In the genomic region with DNA sequence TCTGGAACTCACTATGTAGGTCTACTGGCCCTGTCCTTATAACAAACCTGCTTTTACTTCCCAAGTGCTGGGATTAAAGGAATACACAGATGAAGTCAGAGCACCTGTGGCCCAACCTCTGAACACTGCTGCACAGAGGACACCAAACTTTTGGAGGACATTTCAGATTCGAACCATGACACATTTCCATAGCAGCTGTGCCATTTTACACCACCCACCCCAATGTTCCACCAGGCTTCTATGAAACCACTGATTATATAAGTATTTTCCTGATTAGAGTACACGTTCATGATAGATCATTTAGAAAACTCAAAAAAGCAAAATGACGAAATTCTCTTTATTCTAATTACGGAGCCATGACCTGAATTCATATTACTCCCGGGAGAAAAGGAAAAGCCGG, we compare ENCODE assay signal across 8 mouse cellular contexts. TPM values are rescaled to one million over a fixed set of nuclear protein-coding genes. Genes with fewer than 3 reads are reported as not detected.
A peak's percentile ranks its signal among the peaks of the same experiment; 100 is the strongest.
DNase-seq lines count a peak whose midpoint lies in the region; ATAC-seq and TF ChIP-seq lines count a peak whose summit lies in the region.

No protein-coding gene starts in this region.

- TF ChIP-seq EP300 in liver, postnatal 0 days (IDR thresholded peaks at IDR 0.05; ENCODE audit: low read depth), result no peak

- H3K36me3 ChIP-seq in hindbrain, embryonic 11.5 days (ENCODE audit: control insufficient read depth, insufficient read depth, low read length), result no peaks in the 10 kb centered on the region; the same call in 1 of the 2 replicates
- peaks cover 20% of the 10 kb centered on the region for H3K36me3 ChIP-seq in liver, postnatal 0 days (replicated peaks; ENCODE audit: insufficient read depth, low read length)

- H3K4me2 ChIP-seq in hindbrain, embryonic 11.5 days (replicated peaks; ENCODE audit: low read depth, low read length), result peak overlapping the region; percentile 51
- H3K4me2 ChIP-seq in liver, postnatal 0 days (ENCODE audit: low read depth, low read length), result peak overlapping the region; percentile 68

- H3K9me3 ChIP-seq in hindbrain, embryonic 11.5 days (ENCODE audit: control insufficient read depth, low read length), result no peaks in the 10 kb centered on the region
- no peaks in the 10 kb centered on the region for H3K9me3 ChIP-seq in liver, postnatal 0 days (ENCODE audit: low read length)

- H3K4me3 ChIP-seq in cortical plate, adult 2 months (ENCODE audit: insufficient read depth, low read length), result peak overlapping the region; percentile 24
- H3K4me3 ChIP-seq in hindbrain, embryonic 11.5 days (ENCODE audit: low read depth, low read length), result peak overlapping the region; percentile 75; the same call in 1 of the 2 replicates
- peak overlapping the region; percentile 94 for H3K4me3 ChIP-seq in liver, postnatal 0 days (ENCODE audit: low read depth, low read length)

- no peaks in the 10 kb centered on the region for H3K27me3 ChIP-seq in hindbrain, embryonic 11.5 days (ENCODE audit: control insufficient read depth, insufficient read depth, low read length)
- no peaks in the 10 kb centered on the region for H3K27me3 ChIP-seq in liver, postnatal 0 days (ENCODE audit: insufficient read depth, low read length)

- H3K9ac ChIP-seq in hindbrain, embryonic 11.5 days (ENCODE audit: low read depth, low read length), result peak overlapping the region; percentile 56; the same call in 1 of the 2 replicates
- H3K9ac ChIP-seq in liver, postnatal 0 days (replicated peaks), result peak overlapping the region; percentile 96

- no peak for TF ChIP-seq CTCF in cortical plate, adult 2 months (IDR thresholded peaks at IDR 0.05; ENCODE audit: extremely low read depth, insufficient read depth, low read length)
- TF ChIP-seq CTCF in liver, postnatal 0 days (IDR thresholded peaks at IDR 0.05; ENCODE audit: low read depth), result no peak

- ATAC-seq in hindbrain, embryonic 11.5 days (ENCODE audit: low FRiP score), result no peak
- no peak for ATAC-seq in liver, postnatal 0 days

- intact Hi-C loops in left cerebral cortex, postnatal 10 days (cut with DNase I), result no loop called here

- H3K27ac ChIP-seq in cortical plate, adult 2 months (ENCODE audit: insufficient read depth, low read length), result peak overlapping the region; percentile 91
- no peak overlapping the region for H3K27ac ChIP-seq in hindbrain, embryonic 11.5 days (ENCODE audit: low read depth, low read length)
- H3K27ac ChIP-seq in liver, postnatal 0 days (ENCODE audit: low read depth), result peak overlapping the region; percentile 91

- 71% methylated on average over 6 of the region's 6 CpGs for WGBS in hindbrain, embryonic 11.5 days
- 23% methylated on average over 6 of the region's 6 CpGs for WGBS in liver, postnatal 0 days (ENCODE audit: insufficient replicate concordance)

- TF ChIP-seq POLR2A in cortical plate, adult 2 months (IDR thresholded peaks at IDR 0.05; ENCODE audit: extremely low read depth, insufficient read depth, low read length), result no peak

- H3K4me1 ChIP-seq in cortical plate, adult 2 months (ENCODE audit: control insufficient read depth, insufficient read depth, low read length), result no peaks in the 10 kb centered on the region
- H3K4me1 ChIP-seq in hindbrain, embryonic 11.5 days (replicated peaks; ENCODE audit: control insufficient read depth, insufficient read depth, low read length), result peaks cover 3% of the 10 kb centered on the region
- peaks cover 22% of the 10 kb centered on the region for H3K4me1 ChIP-seq in liver, postnatal 0 days (ENCODE audit: insufficient read depth)

- DNase-seq in left cerebral cortex, adult 11 months (ENCODE audit: low spot score), result peak; percentile 56
- no peak for DNase-seq in left cerebral cortex, postnatal 10 days (ENCODE audit: extremely low spot score in 1 of 2, low spot score in 2 of 2)
- DNase-seq in hindbrain, embryonic 11.5 days (ENCODE audit: low spot score), result no peak
- DNase-seq in liver, postnatal 0 days, result no peak
- DNase-seq in adrenal gland, postnatal 10 days, result no peak
- DNase-seq in testis, postnatal 10 days (ENCODE audit: low spot score), result no peak
- no peak for DNase-seq in gastrocnemius, postnatal 25 days

RNA-seq across cellular contexts. Expression of a gene that starts 0.6 kb away (rescaled TPM):
- total RNA-seq in left cerebral cortex, postnatal 10 days (2021), result 1 to 10 TPM; 6.1 to 7.6 TPM
- polyA plus RNA-seq in cortical plate, adult 2 months (2012; rRNA removed), result 7.1 and 7.6 TPM in 2 replicates
- 324 and 338 TPM in 2 replicates for polyA plus RNA-seq in hindbrain, embryonic 11.5 days (2014; fragmentation: Nextera tagmentation; extraction: Ambion mirVana)
- 135 and 145 TPM in 2 replicates for polyA plus RNA-seq in liver, postnatal 0 days (2015; fragmentation: Nextera tagmentation; extraction: Ambion mirVana)
- 10 to 100 TPM; 38.0 to 54.0 TPM for total RNA-seq in adrenal gland, postnatal 10 days (2021)
- total RNA-seq in gastrocnemius, postnatal 25 days (2021), result 1 to 10 TPM; 3.2 to 6.5 TPM

RNA-seq across cellular contexts. Expression of a gene that starts 18.2 kb away (rescaled TPM):
- total RNA-seq in left cerebral cortex, postnatal 10 days (2021), result 10 to 100 TPM; 27.3 to 29.3 TPM
- polyA plus RNA-seq in cortical plate, adult 2 months (2012; rRNA removed), result 57.8 and 60.0 TPM in 2 replicates
- polyA plus RNA-seq in hindbrain, embryonic 11.5 days (2014; fragmentation: Nextera tagmentation; extraction: Ambion mirVana), result 25.2 and 28.8 TPM in 2 replicates
- 13.8 and 14.2 TPM in 2 replicates for polyA plus RNA-seq in liver, postnatal 0 days (2015; fragmentation: Nextera tagmentation; extraction: Ambion mirVana)
- total RNA-seq in adrenal gland, postnatal 10 days (2021), result 10 to 100 TPM; 30.4 to 34.6 TPM
- total RNA-seq in gastrocnemius, postnatal 25 days (2021), result 10 to 100 TPM in 1 of 2 experiments, 1 to 10 TPM in 1; 9.5 to 12.0 TPM

RNA-seq across cellular contexts. Expression of a gene that starts 45.4 kb away (rescaled TPM):
- 100 to 1,000 TPM; 354 to 401 TPM for total RNA-seq in left cerebral cortex, postnatal 10 days (2021)
- 16.9 and 18.9 TPM in 2 replicates for polyA plus RNA-seq in cortical plate, adult 2 months (2012; rRNA removed)
- 86.1 and 90.1 TPM in 2 replicates for polyA plus RNA-seq in hindbrain, embryonic 11.5 days (2014; fragmentation: Nextera tagmentation; extraction: Ambion mirVana)
- 0.05 TPM in 1 of 2 replicates, not detected in the other for polyA plus RNA-seq in liver, postnatal 0 days (2015; fragmentation: Nextera tagmentation; extraction: Ambion mirVana)
- total RNA-seq in adrenal gland, postnatal 10 days (2021), result 1 to 10 TPM; 4.5 to 8.8 TPM
- total RNA-seq in gastrocnemius, postnatal 25 days (2021), result 1 to 10 TPM; 1.0 to 2.0 TPM

Comparison
In these comparisons a context has a peak if more than half of its experiments do, and no peak if none do; other contexts are left out.
1. H3K4me3 ChIP-seq: peak in every context shown above with its lines; median percentile 94 in liver, postnatal 0 days; 75 in hindbrain, embryonic 11.5 days; 24 in cortical plate, adult 2 months.
2. RNA of a gene that starts 0.6 kb away (total RNA-seq): 38.0 to 54.0 TPM in adrenal gland, postnatal 10 days; 6.1 to 7.6 TPM in left cerebral cortex, postnatal 10 days and 3.2 to 6.5 TPM in gastrocnemius, postnatal 25 days; every median in the first group is over 4 times any median in the second.
3. RNA of a gene that starts 45.4 kb away (total RNA-seq): 354 to 401 TPM in left cerebral cortex, postnatal 10 days; 4.5 to 8.8 TPM in adrenal gland, postnatal 10 days and 1.0 to 2.0 TPM in gastrocnemius, postnatal 25 days; every median in the first group is over 10 times any median in the second.